Mouse (Mus musculus) heart, adult 18-20 months (tissue): ENCODE measurements around the gene Dnah6. TPM values are rescaled to one million over a fixed set of nuclear protein-coding genes. Genes with fewer than 3 reads are reported as not detected.

Experiments used
- total RNA-seq, 2 experiments: library from RNA; stranded (reverse); gene quantifications; 2 replicates each; pipeline ENCODE4 v1.2.3; 2021

Dnah6 gene
- total RNA-seq, 2 experiments from 2014 or later: 0.05 to 0.51 TPM

Other genes starting within 250 kb of the Dnah6 start
- 100 to 1,000 TPM; 523 to 589 TPM for gene Suclg1, start 26.7 kb upstream of the Dnah6 start, total RNA-seq
- gene 4931417E11Rik, start 248.0 kb upstream of the Dnah6 start, total RNA-seq: not detected